Mouse (Mus musculus) myocyte (in vitro differentiated cells): ENCODE results near the gene Guca1a.

ENCODE experiments used
- CEBPB ChIP-seq: IDR thresholded peaks from 2 replicates; pipeline ENCODE4 v1.6.1; 2011; ENCODE audit warnings: mild to moderate bottlenecking, moderate library complexity; ENCODE audit not compliant: poor library complexity, insufficient read depth, severe bottlenecking
- E2F4 ChIP-seq: IDR thresholded peaks from one replicate; pipeline ENCODE4 v1.6.1; 2011; ENCODE audit warnings: mild to moderate bottlenecking, control low read depth, moderate library complexity; ENCODE audit not compliant: insufficient read depth
- MAX ChIP-seq: IDR thresholded peaks from one replicate; pipeline ENCODE4 v1.6.1; 2011; ENCODE audit warnings: low read depth, mild to moderate bottlenecking, control low read depth
- MYOD1 ChIP-seq, 3 experiments: IDR thresholded peaks; one replicate each; pipeline ENCODE4 v1.6.1; 2011; ENCODE audit warnings: control low read depth in 2 of 3, low read depth in 2 of 3, mild to moderate bottlenecking in 2 of 3, moderate library complexity in 1 of 3; ENCODE audit not compliant: insufficient read length in 2 of 3, control insufficient read depth in 1 of 3
- MYOG ChIP-seq, 3 experiments: IDR thresholded peaks; one replicate each; pipeline ENCODE4 v1.6.1; 2011; ENCODE audit warnings: control low read depth in 2 of 3, low read depth in 2 of 3, mild to moderate bottlenecking in 2 of 3; ENCODE audit not compliant: insufficient read length in 2 of 3, control insufficient read depth in 1 of 3, insufficient read depth in 1 of 3
- POLR2A ChIP-seq: IDR thresholded peaks from one replicate; pipeline ENCODE4 v1.6.1; 2011; ENCODE audit warnings: low read depth, mild to moderate bottlenecking, control low read depth, moderate library complexity; ENCODE audit not compliant: insufficient read length
- POLR2AphosphoS2 ChIP-seq: IDR thresholded peaks from one replicate; pipeline ENCODE4 v1.6.1; 2011; ENCODE audit warnings: low read depth, control low read depth; ENCODE audit not compliant: insufficient read length
- REST ChIP-seq: IDR thresholded peaks from one replicate; pipeline ENCODE4 v1.6.1; 2011; ENCODE audit warnings: mild to moderate bottlenecking, control low read depth, moderate library complexity; ENCODE audit not compliant: insufficient read depth, insufficient read length
- SRF ChIP-seq: IDR thresholded peaks from one replicate; pipeline ENCODE4 v1.6.1; 2011; ENCODE audit warnings: low read depth; ENCODE audit not compliant: control insufficient read depth, insufficient read length
- TCF12 ChIP-seq: IDR thresholded peaks from one replicate; pipeline ENCODE4 v1.6.1; 2011; ENCODE audit warnings: mild to moderate bottlenecking, control low read depth; ENCODE audit not compliant: poor library complexity, insufficient read depth, severe bottlenecking
- TCF3 ChIP-seq: IDR thresholded peaks from one replicate; pipeline ENCODE4 v1.6.1; 2011; ENCODE audit warnings: low read depth, control low read depth; ENCODE audit not compliant: insufficient read length
- USF1 ChIP-seq: IDR thresholded peaks from one replicate; pipeline ENCODE4 v1.6.1; 2011; ENCODE audit warnings: low read depth, mild to moderate bottlenecking, control low read depth, moderate library complexity

DNA sequence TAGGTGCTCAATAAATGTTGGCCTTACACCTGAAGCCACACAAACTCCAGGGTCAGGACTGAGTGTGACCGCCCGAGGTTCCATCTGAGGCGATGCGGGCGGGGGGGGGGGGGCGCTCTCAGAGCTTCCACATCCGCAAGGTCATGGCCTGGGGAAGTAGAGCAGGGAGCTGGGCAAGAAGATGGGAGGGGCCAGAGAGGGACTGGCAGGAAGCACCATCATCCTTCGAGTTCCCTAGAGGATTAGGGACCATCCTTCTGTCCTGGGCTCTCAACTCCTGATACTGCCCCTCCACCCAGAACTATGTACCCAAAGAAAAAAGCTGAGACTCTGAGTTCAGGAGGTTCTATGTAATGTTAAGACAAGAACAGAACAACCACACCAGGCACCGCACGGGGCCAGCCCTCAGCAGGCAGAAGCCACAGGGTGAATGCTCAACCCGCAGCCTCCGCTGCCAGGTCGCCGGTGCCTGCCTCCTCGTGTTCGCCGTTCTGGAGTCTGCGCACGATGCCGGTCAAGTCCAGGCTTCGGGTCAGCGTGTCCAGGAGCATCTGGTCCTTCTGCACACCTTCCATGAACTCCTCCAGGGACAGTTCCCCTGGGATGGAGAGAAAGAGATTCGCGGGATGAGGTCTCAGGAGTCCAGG, 6.0 kb downstream of the Guca1a start:
- TF ChIP-seq USF1 (no peak), POLR2A (no peak), CEBPB (no peak), E2F4 (no peak), MAX (no peak), TCF12 (no peak), SRF (no peak), POLR2AphosphoS2 (no peak), TCF3 (no peak), MYOD1 (IDR thresholded peaks at IDR 0.05; ENCODE audit: control insufficient read depth in 1 of 3, insufficient read length in 2 of 3, low read depth in 2 of 3) (no peak), MYOG (IDR thresholded peaks at IDR 0.05; ENCODE audit: control insufficient read depth in 1 of 3, insufficient read depth in 1 of 3, insufficient read length in 2 of 3, low read depth in 2 of 3) (no peak), REST (no peak)
